8 mouse cellular contexts compared by ENCODE assay signal in genomic region chr8:119862390-119862734, GRCm38 (mm10). TPM values are rescaled to one million over a fixed set of nuclear protein-coding genes. Genes with fewer than 3 reads are reported as not detected.
DNase-seq lines count a peak whose midpoint lies in the region; ATAC-seq and TF ChIP-seq lines count a peak whose summit lies in the region.

No protein-coding gene starts in this region.

- DNase-seq in heart, adult 9 months (ENCODE audit: low spot score in 2 of 2) = no peak
- DNase-seq in G1E (ENCODE audit: low spot score) = no peak
- no peak for DNase-seq in liver, postnatal 0 days
- DNase-seq in layer of hippocampus, postnatal 36 days = no peak
- DNase-seq in adrenal gland, adult 8-10 months = no peak
- DNase-seq in cerebellum, postnatal 10 days = no peak

- peaks cover 7% of the 10 kb centered on the region; the same call in 1 of the 2 replicates for H3K4me1 ChIP-seq in heart, embryonic 16.5 days (ENCODE audit: control insufficient read depth, insufficient read depth, low read length)
- peaks cover 18% of the 10 kb centered on the region for H3K4me1 ChIP-seq in G1E (ENCODE audit: insufficient read depth, low read depth, low read length)
- peaks cover 14% of the 10 kb centered on the region for H3K4me1 ChIP-seq in forebrain, embryonic 16.5 days (replicated peaks; ENCODE audit: control insufficient read depth, insufficient read depth, low read length)
- H3K4me1 ChIP-seq in liver, postnatal 0 days (ENCODE audit: insufficient read depth) = peaks cover 14% of the 10 kb centered on the region

- no peak for TF ChIP-seq CTCF in G1E (IDR thresholded peaks at IDR 0.05; ENCODE audit: low read depth, low read length)
- no peak for TF ChIP-seq CTCF in liver, postnatal 0 days (IDR thresholded peaks at IDR 0.05; ENCODE audit: low read depth)

- H3K9me3 ChIP-seq in heart, embryonic 16.5 days (replicated peaks; ENCODE audit: control insufficient read depth, low read length) = no peaks in the 10 kb centered on the region
- no peaks in the 10 kb centered on the region for H3K9me3 ChIP-seq in G1E (replicated peaks)
- no peaks in the 10 kb centered on the region for H3K9me3 ChIP-seq in forebrain, embryonic 16.5 days (ENCODE audit: control insufficient read depth, low read length)
- H3K9me3 ChIP-seq in liver, postnatal 0 days (ENCODE audit: low read length) = no peaks in the 10 kb centered on the region

- WGBS in heart, embryonic 16.5 days = under 1% methylated on average over 19 of the region's 19 CpGs
- 0% methylated on average over 19 of the region's 19 CpGs for WGBS in forebrain, embryonic 16.5 days
- under 1% methylated on average over 11 of the region's 19 CpGs for WGBS in liver, postnatal 0 days (ENCODE audit: insufficient replicate concordance)

- peak overlapping the region; percentile 75 for H3K4me3 ChIP-seq in heart, embryonic 16.5 days (ENCODE audit: low read length)
- peak overlapping the region; percentile 88 for H3K4me3 ChIP-seq in G1E (ENCODE audit: low read depth, low read length)
- peak overlapping the region; percentile 77 for H3K4me3 ChIP-seq in forebrain, embryonic 16.5 days (replicated peaks; ENCODE audit: low read length)
- peak overlapping the region; percentile 75 for H3K4me3 ChIP-seq in liver, postnatal 0 days (ENCODE audit: low read depth, low read length)

- peak overlapping the region; percentile 93 for H3K9ac ChIP-seq in heart, embryonic 16.5 days (ENCODE audit: low read length)
- peak overlapping the region; percentile 90 for H3K9ac ChIP-seq in forebrain, embryonic 16.5 days (replicated peaks; ENCODE audit: low read depth, low read length)
- H3K9ac ChIP-seq in liver, postnatal 0 days (replicated peaks) = peak overlapping the region; percentile 77

- TF ChIP-seq EP300 in liver, postnatal 0 days (IDR thresholded peaks at IDR 0.05; ENCODE audit: low read depth) = no peak

- ATAC-seq in heart, embryonic 16.5 days (replicated peaks; ENCODE audit: extremely low read depth, insufficient read depth, low FRiP score) = peak; percentile 38; the same call in 1 of the 2 replicates
- no peak for ATAC-seq in G1E (ENCODE audit: extremely low read depth, insufficient number of reproducible peaks, low FRiP score, poor library complexity, severe bottlenecking)
- no peak; the same call in 1 of the 2 replicates for ATAC-seq in forebrain, embryonic 16.5 days
- no peak for ATAC-seq in liver, postnatal 0 days

- H3K27me3 ChIP-seq in heart, embryonic 16.5 days (ENCODE audit: control insufficient read depth, insufficient read depth, low read length) = peaks cover 2% of the 10 kb centered on the region; the same call in 1 of the 2 replicates
- peaks cover 24% of the 10 kb centered on the region for H3K27me3 ChIP-seq in G1E (ENCODE audit: insufficient read depth, low read length)
- H3K27me3 ChIP-seq in forebrain, embryonic 16.5 days (replicated peaks; ENCODE audit: control insufficient read depth, insufficient read depth, low read length) = no peaks in the 10 kb centered on the region
- no peaks in the 10 kb centered on the region for H3K27me3 ChIP-seq in liver, postnatal 0 days (ENCODE audit: insufficient read depth, low read length)

- H3K36me3 ChIP-seq in heart, embryonic 16.5 days (ENCODE audit: control insufficient read depth, insufficient read depth) = no peaks in the 10 kb centered on the region
- peaks cover 17% of the 10 kb centered on the region for H3K36me3 ChIP-seq in G1E (replicated peaks)
- no peaks in the 10 kb centered on the region for H3K36me3 ChIP-seq in forebrain, embryonic 16.5 days (ENCODE audit: control insufficient read depth, insufficient read depth)
- no peaks in the 10 kb centered on the region; the same call in 1 of the 2 replicates for H3K36me3 ChIP-seq in liver, postnatal 0 days (replicated peaks; ENCODE audit: insufficient read depth, low read length)

- peak overlapping the region; percentile 66 for H3K27ac ChIP-seq in heart, embryonic 16.5 days (ENCODE audit: low read length)
- H3K27ac ChIP-seq in forebrain, embryonic 16.5 days (ENCODE audit: low read length) = peak overlapping the region; percentile 44; the same call in 1 of the 2 replicates
- H3K27ac ChIP-seq in liver, postnatal 0 days (ENCODE audit: low read depth) = peak overlapping the region; percentile 73

- peak overlapping the region; percentile 94 for H3K4me2 ChIP-seq in heart, embryonic 16.5 days (ENCODE audit: low read depth, low read length)
- H3K4me2 ChIP-seq in forebrain, embryonic 16.5 days (ENCODE audit: low read length) = peak overlapping the region; percentile 87
- H3K4me2 ChIP-seq in liver, postnatal 0 days (ENCODE audit: low read depth, low read length) = peak overlapping the region; percentile 95

RNA-seq across cellular contexts. Expression of gene Klhl36, which starts 0.3 kb away (rescaled TPM):
- polyA plus RNA-seq in heart, embryonic 16.5 days (2015; fragmentation: Nextera tagmentation; extraction: Ambion mirVana) = 10.8 and 11.4 TPM in 2 replicates
- total RNA-seq in G1E (2014; fragmentation: Nextera tagmentation) (3.9 and 4.0 TPM in 2 replicates), G1E (2017) (8.7 and 9.6 TPM in 2 replicates)
- polyA plus RNA-seq in G1E (2012) = 7.3 and 8.0 TPM in 2 replicates
- 15.2 and 19.1 TPM in 2 replicates for polyA plus RNA-seq in forebrain, embryonic 16.5 days (2015; fragmentation: Nextera tagmentation; extraction: Ambion mirVana)
- 4.3 and 4.9 TPM in 2 replicates for polyA plus RNA-seq in liver, postnatal 0 days (2015; fragmentation: Nextera tagmentation; extraction: Ambion mirVana)
- 1 to 10 TPM; 7.1 to 8.3 TPM for total RNA-seq in layer of hippocampus, postnatal 36 days (2021)
- total RNA-seq in adrenal gland, adult 8-10 months (2022) = 10 to 100 TPM in 3 of 4 experiments, 1 to 10 TPM in 1; 8.4 to 13.8 (median 11.8) TPM

RNA-seq across cellular contexts. Expression of gene Cotl1, which starts 22.0 kb away (rescaled TPM):
- polyA plus RNA-seq in heart, embryonic 16.5 days (2015; fragmentation: Nextera tagmentation; extraction: Ambion mirVana) = 34.3 and 56.1 TPM in 2 replicates
- 13.5 and 23.9 TPM in 2 replicates for total RNA-seq in G1E (2014; fragmentation: Nextera tagmentation)
- total RNA-seq in G1E (2017) = 60.6 and 63.4 TPM in 2 replicates
- 69.2 and 72.5 TPM in 2 replicates for polyA plus RNA-seq in G1E (2012)
- polyA plus RNA-seq in forebrain, embryonic 16.5 days (2015; fragmentation: Nextera tagmentation; extraction: Ambion mirVana) = 119 and 147 TPM in 2 replicates
- polyA plus RNA-seq in liver, postnatal 0 days (2015; fragmentation: Nextera tagmentation; extraction: Ambion mirVana) = 28.5 and 28.8 TPM in 2 replicates
- total RNA-seq in layer of hippocampus, postnatal 36 days (2021) = 100 to 1,000 TPM; 129 to 137 TPM
- total RNA-seq in adrenal gland, adult 8-10 months (2022) = 10 to 100 TPM; 38.1 to 64.0 (median 54.4) TPM

RNA-seq across cellular contexts. Expression of gene Usp10, which starts 47.8 kb away (rescaled TPM):
- polyA plus RNA-seq in heart, embryonic 16.5 days (2015; fragmentation: Nextera tagmentation; extraction: Ambion mirVana) = 90.7 and 101 TPM in 2 replicates
- total RNA-seq in G1E (2014; fragmentation: Nextera tagmentation) (108 and 110 TPM in 2 replicates), G1E (2017) (42.7 and 49.3 TPM in 2 replicates)
- 45.2 and 61.0 TPM in 2 replicates for polyA plus RNA-seq in G1E (2012)
- polyA plus RNA-seq in forebrain, embryonic 16.5 days (2015; fragmentation: Nextera tagmentation; extraction: Ambion mirVana) = 158 TPM in 2 replicates
- polyA plus RNA-seq in liver, postnatal 0 days (2015; fragmentation: Nextera tagmentation; extraction: Ambion mirVana) = 44.1 and 46.5 TPM in 2 replicates
- total RNA-seq in layer of hippocampus, postnatal 36 days (2021) = 10 to 100 TPM; 86.6 to 95.8 TPM
- 100 to 1,000 TPM in 3 of 4 experiments, 10 to 100 TPM in 1; 88.6 to 130 (median 113) TPM for total RNA-seq in adrenal gland, adult 8-10 months (2022)

RNA-seq across cellular contexts. Expression of gene Gm20388, which starts 48.3 kb away (rescaled TPM):
- polyA plus RNA-seq in heart, embryonic 16.5 days (2015; fragmentation: Nextera tagmentation; extraction: Ambion mirVana) = 4.5 and 7.6 TPM in 2 replicates
- total RNA-seq in G1E (2014; fragmentation: Nextera tagmentation) (not detected in 2 replicates), G1E (2017) (0.05 TPM in 1 of 2 replicates, not detected in the other)
- 0.02 TPM in 2 replicates for polyA plus RNA-seq in G1E (2012)
- 3.1 and 4.7 TPM in 2 replicates for polyA plus RNA-seq in forebrain, embryonic 16.5 days (2015; fragmentation: Nextera tagmentation; extraction: Ambion mirVana)
- not detected in 2 replicates for polyA plus RNA-seq in liver, postnatal 0 days (2015; fragmentation: Nextera tagmentation; extraction: Ambion mirVana)
- 10 to 100 TPM in 1 of 2 experiments, not detected in 1; 12.7 TPM for total RNA-seq in layer of hippocampus, postnatal 36 days (2021)
- 10 to 100 TPM in 1 of 4 experiments, 1 to 10 TPM in 3; 1.7 to 16.9 (median 5.8) TPM for total RNA-seq in adrenal gland, adult 8-10 months (2022)
